In genomic region chr14:112465096-112465495, GRCm38 (mm10) we compare ENCODE assay signal across 24 mouse cellular contexts.
DNase-seq lines count a peak whose midpoint lies in the region; ATAC-seq and TF ChIP-seq lines count a peak whose summit lies in the region.
"Had no signal": no experiment of that assay in that cellular context is flagged by ENCODE, and none has a peak within 500 bp of the region (broad histone marks: within the 10 kb centered on the region; RNA-seq: fewer than 3 reads in every experiment).

No protein-coding gene starts in this region.

- no peak overlapping the region for H3K27ac ChIP-seq in forebrain, embryonic 14.5 days (ENCODE audit: low read depth, low read length)
- H3K27ac ChIP-seq in forebrain, embryonic 12.5 days = no peak overlapping the region
- H3K27ac ChIP-seq in lung, embryonic 14.5 days (ENCODE audit: low read depth) = no peak overlapping the region
- H3K27ac ChIP-seq: heart, embryonic 15.5 days; kidney, postnatal 0 days; layer of hippocampus, adult 2 months; limb, embryonic 10.5 days had no signal

- H3K4me1 ChIP-seq in forebrain, embryonic 14.5 days (ENCODE audit: control insufficient read depth, insufficient read depth, low read length) = no peaks in the 10 kb centered on the region
- no peaks in the 10 kb centered on the region for H3K4me1 ChIP-seq in forebrain, embryonic 12.5 days
- no peaks in the 10 kb centered on the region for H3K4me1 ChIP-seq in lung, embryonic 14.5 days (ENCODE audit: insufficient read depth)
- H3K4me1 ChIP-seq: heart, embryonic 15.5 days; limb, embryonic 10.5 days had no signal

- TF ChIP-seq CTCF in lung, embryonic 14.5 days (IDR thresholded peaks at IDR 0.05; ENCODE audit: low read depth) = no peak

- no peaks in the 10 kb centered on the region for H3K9me3 ChIP-seq in forebrain, embryonic 14.5 days (replicated peaks; ENCODE audit: control insufficient read depth, low read length)
- H3K9me3 ChIP-seq in forebrain, embryonic 12.5 days = no peaks in the 10 kb centered on the region
- no peaks in the 10 kb centered on the region for H3K9me3 ChIP-seq in lung, embryonic 14.5 days (ENCODE audit: low read depth, low read length)
- H3K9me3 ChIP-seq: heart, embryonic 15.5 days; limb, embryonic 10.5 days had no signal

- no peak for ATAC-seq in forebrain, embryonic 14.5 days
- ATAC-seq in forebrain, embryonic 12.5 days (ENCODE audit: low FRiP score) = no peak
- ATAC-seq in lung, embryonic 14.5 days (ENCODE audit: insufficient read depth) = no peak
- ATAC-seq: CD4-positive, CD25-positive, alpha-beta regulatory T cell, adult 4 months; hindbrain, embryonic 16.5 days; intestine, postnatal 0 days; Patski had no signal

- H3K4me2 ChIP-seq in forebrain, embryonic 14.5 days (ENCODE audit: low read length) = no peak overlapping the region
- no peak overlapping the region for H3K4me2 ChIP-seq in forebrain, embryonic 12.5 days
- no peak overlapping the region for H3K4me2 ChIP-seq in lung, embryonic 14.5 days
- H3K4me2 ChIP-seq: heart, embryonic 15.5 days had no signal

- H3K36me3 ChIP-seq in forebrain, embryonic 14.5 days (ENCODE audit: control insufficient read depth, insufficient read depth, low read length) = no peaks in the 10 kb centered on the region
- H3K36me3 ChIP-seq in forebrain, embryonic 12.5 days (replicated peaks) = no peaks in the 10 kb centered on the region
- H3K36me3 ChIP-seq in lung, embryonic 14.5 days (ENCODE audit: insufficient read depth) = no peaks in the 10 kb centered on the region
- H3K36me3 ChIP-seq: heart, embryonic 15.5 days; limb, embryonic 10.5 days had no signal

- no peaks in the 10 kb centered on the region for H3K27me3 ChIP-seq in forebrain, embryonic 14.5 days (replicated peaks; ENCODE audit: control insufficient read depth, insufficient read depth, low read length)
- H3K27me3 ChIP-seq in forebrain, embryonic 12.5 days = no peaks in the 10 kb centered on the region
- H3K27me3 ChIP-seq in lung, embryonic 14.5 days (ENCODE audit: insufficient read depth, low read length) = no peaks in the 10 kb centered on the region
- H3K27me3 ChIP-seq: heart, embryonic 15.5 days; Patski had no signal

- H3K4me3 ChIP-seq in forebrain, embryonic 14.5 days (ENCODE audit: low read depth, low read length) = no peak overlapping the region
- no peak overlapping the region for H3K4me3 ChIP-seq in forebrain, embryonic 12.5 days (replicated peaks)
- no peak overlapping the region for H3K4me3 ChIP-seq in lung, embryonic 14.5 days (ENCODE audit: low read depth, low read length)
- H3K4me3 ChIP-seq: heart, embryonic 15.5 days; layer of hippocampus, adult 2 months; limb, embryonic 10.5 days had no signal

- DNase-seq in forebrain, embryonic 14.5 days (ENCODE audit: low spot score) = peak; percentile 37
- DNase-seq in lung, embryonic 14.5 days = peak; percentile 11
- DNase-seq in lung, postnatal 4 days = no peak
- DNase-seq in frontal cortex, adult 2 months (ENCODE audit: extremely low spot score in 1 of 2, low spot score in 1 of 2) = peak; percentile 44 to 70
- DNase-seq in right cerebral cortex, postnatal 25 days = peak; percentile 8
- DNase-seq in embryo, embryonic 9.5 days (ENCODE audit: extremely low spot score) = no peak
- no peak for DNase-seq in adrenal gland, adult 18-20 months (ENCODE audit: low spot score in 2 of 2)
- DNase-seq: adrenal gland, postnatal 14 days; cerebellum, adult 2 months; cerebellum, postnatal 36 days; gastrocnemius, postnatal 14 days; lung, adult 2 months; lung, postnatal 36 days; spleen, adult 18-20 months; thymus, adult 2 months had no signal

- no peak overlapping the region for H3K9ac ChIP-seq in forebrain, embryonic 14.5 days (ENCODE audit: low read length)
- no peak overlapping the region for H3K9ac ChIP-seq in forebrain, embryonic 12.5 days
- no peak overlapping the region for H3K9ac ChIP-seq in lung, embryonic 14.5 days
- H3K9ac ChIP-seq: heart, embryonic 15.5 days had no signal

Comparison
In these comparisons a context has a peak if more than half of its experiments do, and no peak if none do; other contexts are left out.
1. DNase-seq: peak in forebrain, embryonic 14.5 days (single experiment), lung, embryonic 14.5 days (single experiment), frontal cortex, adult 2 months (2 of 2) and right cerebral cortex, postnatal 25 days (single experiment); none in lung, postnatal 4 days (0 of 2), embryo, embryonic 9.5 days (single experiment) and adrenal gland, adult 18-20 months (0 of 2).